Mouse (Mus musculus): ENCODE measurements around the gene Col26a1.

GRCm38 (mm10) chr5:136773044-136774039 lies 109.7 kb downstream of the Col26a1 start:
- TF ChIP-seq ZNF384 (IDR thresholded peaks at IDR 0.05; ENCODE audit: low read depth, low read length) (no peak), CHD2 (IDR thresholded peaks at IDR 0.05; ENCODE audit: low read depth, low read length) (no peak), HCFC1 (IDR thresholded peaks at IDR 0.05; ENCODE audit: borderline replicate concordance, insufficient read depth, low read length) (no peak)

Measured in ES-E14 (cell line).